Mouse (Mus musculus): ENCODE measurements around the gene Slpi. TPM values are rescaled to one million over a fixed set of nuclear protein-coding genes. Genes with fewer than 3 reads are reported as not detected.
A peak's percentile ranks its signal among the peaks of the same experiment; 100 is the strongest.

Slpi gene
- polyA plus RNA-seq, 2 experiments from 2014 or later: 3.4 to 4.2 TPM

GRCm38 (mm10) chr2:164419489-164419888 lies 30.6 kb upstream of the Slpi start:
- ATAC-seq: no peak

GRCm38 (mm10) chr2:164418308-164418875 lies 29.5 kb upstream of the Slpi start:
- ATAC-seq: no peak

- peak; percentile 10 for ATAC-seq
Measured at GRCm38 (mm10) chr2:164417198-164417597, 28.3 kb upstream of the Slpi start.

GRCm38 (mm10) chr2:164414581-164414980 lies 25.7 kb upstream of the Slpi start:
- no peak for ATAC-seq

GRCm38 (mm10) chr2:164414167-164414566 lies 25.3 kb upstream of the Slpi start:
- no peak for ATAC-seq

- no peak for ATAC-seq
Measured at GRCm38 (mm10) chr2:164407708-164408107, 18.8 kb upstream of the Slpi start.

GRCm38 (mm10) chr2:164405519-164405918 lies 16.6 kb upstream of the Slpi start:
- no peak for ATAC-seq

DNA sequence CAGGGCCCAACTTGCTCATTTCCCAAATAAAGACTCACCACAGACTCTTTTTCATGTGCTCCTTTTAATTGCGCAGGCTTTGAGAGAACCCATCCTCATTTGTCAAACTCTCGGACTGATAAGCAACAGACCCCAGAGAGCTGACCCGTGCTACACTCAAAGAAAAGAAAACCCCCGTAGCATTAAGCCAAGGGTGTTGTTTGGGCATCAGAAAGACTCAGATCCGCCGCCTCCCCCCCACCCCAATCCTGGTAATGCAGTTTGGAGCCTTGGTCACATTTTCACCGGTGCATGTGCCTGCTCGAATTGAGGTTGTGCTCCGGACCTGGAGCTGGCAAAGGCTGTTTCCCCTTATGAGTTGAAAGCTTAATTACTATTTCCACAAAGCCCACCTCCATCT lies 16.2 kb upstream of the Slpi start, which contains the start of gene Matn4:
Gene Matn4, minus strand, starts transcription at position 101 of the 400 bp plus-strand sequence.
- ATAC-seq: no peak

DNA sequence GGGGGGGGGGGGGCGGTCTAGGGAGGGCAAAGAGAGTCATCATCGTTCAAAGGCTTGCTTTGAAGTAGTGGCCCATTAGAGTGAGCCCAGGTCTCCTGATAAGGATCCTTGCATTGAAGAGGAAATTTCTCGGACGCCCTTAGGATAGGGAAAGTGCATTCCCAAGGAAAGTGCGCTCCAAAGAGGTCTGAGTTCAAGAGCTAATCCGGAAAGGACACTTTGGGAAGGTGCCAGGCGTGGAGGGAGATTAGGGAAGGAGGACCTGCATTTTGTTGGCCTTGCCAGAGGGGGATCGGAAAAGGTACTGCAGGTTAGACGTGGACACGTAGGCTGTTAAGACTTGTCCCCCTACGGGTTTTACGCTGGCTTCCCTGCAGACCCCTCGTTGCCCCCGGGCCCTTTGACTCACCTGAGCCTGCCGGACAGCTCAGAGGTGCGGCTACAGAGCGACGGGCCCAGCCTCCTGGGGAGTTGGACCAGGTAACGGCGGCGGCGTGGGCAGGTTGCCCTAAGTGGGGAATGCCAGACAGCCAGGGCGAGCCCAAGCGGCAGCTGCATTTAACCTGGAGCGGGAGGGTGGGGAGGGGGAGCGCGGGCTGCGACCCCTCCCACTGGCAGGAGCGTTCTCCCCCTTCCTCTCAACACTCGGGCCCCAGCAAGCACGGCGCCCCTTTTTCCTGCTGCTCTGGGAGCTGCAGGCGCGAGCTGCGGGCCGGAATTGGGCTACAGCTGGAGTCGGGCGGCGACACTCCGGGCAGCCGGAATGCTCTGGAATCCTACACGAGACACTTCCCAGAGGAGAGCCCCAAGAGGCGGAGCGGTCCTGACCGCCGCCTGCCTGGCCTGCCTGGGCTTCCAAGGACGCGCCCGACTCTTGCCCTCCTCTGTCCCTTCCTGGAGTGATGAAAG lies 15.4 kb upstream of the Slpi start:
- ATAC-seq: no peak

DNA sequence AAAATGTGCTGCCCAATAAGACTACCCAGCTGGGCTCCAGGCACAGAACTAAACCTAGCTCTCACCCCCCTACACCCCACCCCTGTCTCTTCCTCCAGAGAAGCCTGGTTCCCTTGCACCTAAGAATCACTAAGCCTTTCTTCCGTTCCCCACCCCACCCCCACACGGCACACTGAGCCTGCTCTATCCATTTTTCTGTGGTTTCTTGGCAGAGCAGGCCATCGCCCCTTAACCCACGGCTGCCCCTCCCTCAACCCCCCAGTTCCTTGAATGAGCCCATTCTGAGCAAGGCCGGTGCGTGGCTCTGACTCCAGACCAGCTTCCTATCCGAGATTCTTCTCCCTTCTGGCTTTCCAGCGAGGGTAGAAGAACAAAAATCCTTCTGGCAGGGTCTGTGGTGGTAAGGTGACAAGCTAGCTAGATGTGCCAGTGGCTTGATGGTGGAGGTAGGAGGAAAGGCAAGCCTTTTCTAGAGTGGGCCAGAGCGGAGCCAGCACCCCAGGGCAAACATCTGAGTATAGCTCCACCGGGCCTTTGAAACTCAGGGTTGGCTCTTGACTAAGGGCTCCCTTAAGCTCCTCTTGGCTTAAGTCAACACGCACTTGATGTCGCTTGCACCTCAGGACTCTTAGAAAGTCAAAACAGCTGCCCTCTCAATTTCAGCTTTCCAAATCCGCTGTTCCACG lies 14.6 kb upstream of the Slpi start:
- ATAC-seq: no peak

DNA sequence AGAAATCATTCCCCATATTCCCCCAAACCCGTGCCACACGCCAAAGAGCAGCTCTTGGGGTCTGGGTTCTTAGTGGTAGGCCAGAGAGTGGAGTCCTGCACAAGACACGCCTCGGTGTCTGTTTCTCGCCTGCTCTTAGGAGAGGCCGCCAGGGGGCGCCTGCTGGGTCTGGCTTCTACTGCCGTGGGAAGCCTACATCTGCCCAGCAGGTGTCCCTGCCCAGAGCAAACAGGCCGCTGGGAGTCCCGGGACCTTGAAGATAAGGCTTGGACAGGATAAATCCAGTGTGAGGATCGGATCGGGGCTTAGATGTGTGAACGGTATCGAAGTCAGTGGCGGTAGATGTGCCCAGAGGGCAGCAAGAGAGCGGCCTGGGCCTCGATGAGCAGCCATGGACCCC lies 14.0 kb upstream of the Slpi start, which contains the start of gene Rbpjl:
Gene Rbpjl, plus strand, starts transcription at position 236 of the 400 bp plus-strand sequence.
- ATAC-seq: no peak

DNA sequence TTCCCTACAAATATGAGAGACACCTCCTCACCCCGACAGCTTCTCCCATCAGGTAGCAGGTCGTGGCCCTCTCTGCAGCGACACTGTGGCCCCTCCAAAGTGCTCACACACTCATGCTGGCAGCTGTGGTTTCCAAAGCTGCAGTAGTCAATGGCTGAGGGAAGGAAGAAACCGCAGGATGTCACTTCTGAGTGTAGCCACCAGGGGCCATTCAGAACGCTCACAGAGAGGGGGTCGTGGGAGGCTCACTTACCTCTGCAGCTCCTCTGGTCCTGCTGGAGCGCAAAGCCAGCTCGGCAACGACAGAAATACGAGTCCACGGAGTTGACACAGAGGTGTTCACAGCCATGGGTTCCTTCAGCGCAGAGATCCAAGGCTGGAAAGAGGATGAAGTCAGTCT lies 8.0 kb upstream of the Slpi start:
- ATAC-seq: no peak

GRCm38 (mm10) chr2:164396076-164396475 lies 7.2 kb upstream of the Slpi start:
- ATAC-seq: no peak

GRCm38 (mm10) chr2:164393126-164393525 lies 4.2 kb upstream of the Slpi start:
- ATAC-seq: no peak

DNA sequence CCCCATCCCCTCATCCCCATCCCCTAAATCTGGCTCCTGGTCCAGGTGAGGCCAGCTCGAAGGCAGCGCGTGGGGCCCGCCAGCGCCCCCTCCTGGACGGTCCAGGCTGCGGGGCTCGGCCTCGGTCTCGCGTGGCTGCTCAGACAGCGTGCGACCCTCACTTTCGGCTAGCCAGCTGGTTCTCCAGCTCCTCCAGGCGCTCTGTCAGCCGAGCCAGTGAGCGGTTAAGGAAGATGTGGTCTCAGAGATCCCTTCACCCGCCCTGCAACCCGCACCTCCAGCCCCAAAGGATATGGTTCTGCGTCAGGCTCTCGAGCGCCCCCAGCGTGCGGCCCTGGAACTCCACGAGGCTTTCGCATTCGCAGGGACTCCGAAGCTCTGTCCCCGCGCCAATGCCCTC lies 604 bp upstream of the Slpi start:
- peak; percentile 81 for ATAC-seq

DNA sequence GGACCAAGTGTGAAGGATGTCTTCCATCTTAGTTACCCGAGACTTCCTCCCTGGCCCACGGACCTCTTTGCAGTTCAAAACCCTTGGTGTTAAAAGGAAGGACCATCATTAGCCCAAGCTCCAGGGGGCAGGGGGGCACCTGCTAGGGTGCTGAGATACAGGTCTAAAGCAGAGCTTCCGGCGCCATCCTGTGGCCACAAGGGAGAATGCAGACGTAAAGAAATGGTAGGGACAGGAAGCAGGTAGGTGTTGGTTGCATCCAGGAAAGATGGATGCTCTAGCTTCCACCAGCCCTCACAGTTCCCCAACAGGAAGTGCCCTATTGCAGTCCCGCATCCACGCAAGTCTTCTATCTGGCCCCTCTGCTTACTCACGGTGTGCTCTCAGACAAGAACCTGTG lies 1.9 kb downstream of the Slpi start:
- ATAC-seq: peak; percentile 45

DNA sequence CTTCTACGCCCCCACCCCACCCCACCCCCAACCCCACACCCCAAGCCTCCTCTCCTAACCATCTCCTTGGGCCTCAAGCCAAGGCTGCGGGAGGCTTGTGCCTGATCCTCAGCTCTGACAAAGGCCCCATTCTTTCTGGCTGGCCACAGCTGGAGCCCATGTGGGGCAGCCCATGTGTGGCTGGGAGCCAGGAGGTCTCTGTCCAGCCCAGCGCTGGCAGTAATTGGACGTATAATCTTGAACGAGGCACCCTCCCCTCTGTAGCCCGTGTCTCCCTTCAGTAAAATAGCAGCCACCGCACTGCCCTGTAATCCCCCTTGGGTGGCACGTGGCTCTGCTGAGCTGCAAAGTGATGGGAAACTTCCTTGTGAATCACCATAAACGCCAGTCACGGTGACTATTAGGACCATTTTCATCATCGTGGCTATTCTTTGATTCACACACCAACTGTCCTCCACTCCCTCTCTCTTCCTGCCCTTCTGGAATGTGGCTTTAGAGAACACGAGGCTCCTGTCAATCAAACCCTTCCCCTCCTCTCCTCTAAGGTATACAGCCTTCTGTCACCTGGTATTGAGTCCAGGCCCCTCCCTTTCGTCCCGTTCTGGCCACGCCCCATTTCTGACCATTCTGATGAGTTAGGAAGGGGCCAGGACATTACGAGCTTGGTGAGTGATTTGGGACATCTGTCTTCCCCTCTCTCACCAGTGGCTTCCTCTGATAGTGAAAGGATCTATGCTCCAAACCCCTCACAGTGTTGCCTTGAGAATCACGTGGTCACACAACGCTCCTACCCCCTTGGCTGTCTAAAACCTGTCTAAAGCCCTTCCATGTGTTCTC lies 2.8 kb downstream of the Slpi start:
- ATAC-seq: no peak

DNA sequence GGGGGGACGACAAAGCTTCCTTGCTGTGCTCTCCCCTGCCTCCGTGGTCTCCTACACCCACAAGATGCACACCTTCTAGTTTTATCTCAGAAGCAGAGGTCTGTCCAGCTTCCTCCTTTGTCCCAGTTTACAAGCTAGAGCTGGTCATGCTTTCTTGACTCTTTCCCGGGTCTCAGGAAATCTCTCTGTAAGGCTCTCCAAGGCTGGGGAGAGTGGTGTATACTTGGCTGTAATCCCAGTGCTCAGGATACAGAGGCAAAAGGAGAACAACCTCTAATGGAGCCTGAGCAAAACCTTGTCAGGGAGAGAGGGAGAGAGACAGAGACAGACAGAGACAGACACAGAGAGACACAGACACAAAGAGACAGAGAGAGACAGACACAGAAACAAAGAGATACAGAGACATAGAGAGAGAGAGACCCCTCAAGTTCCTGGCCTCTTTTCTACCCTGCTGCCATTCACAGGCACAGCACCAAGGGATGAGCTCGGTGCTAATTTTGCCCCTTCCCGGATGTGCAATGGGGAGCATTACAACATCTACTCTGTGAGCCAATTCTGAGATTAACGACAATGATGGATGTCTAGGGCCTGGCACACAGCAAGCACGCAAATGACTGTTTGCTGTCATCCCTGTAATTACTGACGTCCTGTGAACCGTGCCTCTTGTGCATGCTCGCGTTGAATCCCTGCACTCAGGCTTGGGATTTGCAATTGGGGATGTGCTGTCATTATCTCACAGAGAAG lies 5.1 kb downstream of the Slpi start:
- no peak for ATAC-seq

DNA sequence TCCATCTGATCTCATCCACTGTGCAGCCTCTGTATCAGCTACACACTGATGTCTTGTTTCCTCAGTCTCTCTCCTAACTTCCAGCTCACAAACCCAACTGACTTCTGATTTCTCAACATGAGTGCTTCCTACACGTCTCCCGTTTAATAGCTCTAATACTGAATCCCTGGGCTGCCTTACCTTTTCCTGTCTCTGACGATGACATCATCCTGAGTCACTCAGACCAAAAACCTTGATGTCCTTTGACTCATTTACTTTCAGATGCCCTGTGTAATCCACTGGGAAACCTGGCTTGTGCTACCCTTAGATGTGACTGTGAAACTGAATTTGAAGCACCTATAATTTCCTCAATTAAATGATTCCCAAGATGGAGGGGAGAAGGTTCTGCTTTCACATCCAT lies 5.9 kb downstream of the Slpi start:
- no peak for ATAC-seq

DNA sequence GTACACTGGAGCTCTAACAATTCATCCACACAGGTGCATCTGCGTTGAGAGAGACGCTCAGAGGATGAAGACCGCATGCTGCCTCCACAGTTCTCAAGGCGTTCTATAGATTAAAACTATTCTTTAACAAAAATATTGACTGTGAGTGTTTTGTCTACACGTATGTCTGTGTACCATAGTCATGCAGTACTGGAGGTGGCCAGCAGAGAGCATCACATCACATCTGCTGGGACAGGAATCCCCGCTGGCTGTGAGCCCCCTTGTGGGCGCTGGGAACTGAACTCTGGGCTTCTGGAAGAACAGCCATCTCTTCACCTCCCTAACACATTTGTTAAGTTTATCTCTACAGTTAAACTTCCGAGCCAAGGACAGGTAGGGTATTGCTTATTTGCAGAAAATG lies 7.2 kb downstream of the Slpi start:
- ATAC-seq: no peak

DNA sequence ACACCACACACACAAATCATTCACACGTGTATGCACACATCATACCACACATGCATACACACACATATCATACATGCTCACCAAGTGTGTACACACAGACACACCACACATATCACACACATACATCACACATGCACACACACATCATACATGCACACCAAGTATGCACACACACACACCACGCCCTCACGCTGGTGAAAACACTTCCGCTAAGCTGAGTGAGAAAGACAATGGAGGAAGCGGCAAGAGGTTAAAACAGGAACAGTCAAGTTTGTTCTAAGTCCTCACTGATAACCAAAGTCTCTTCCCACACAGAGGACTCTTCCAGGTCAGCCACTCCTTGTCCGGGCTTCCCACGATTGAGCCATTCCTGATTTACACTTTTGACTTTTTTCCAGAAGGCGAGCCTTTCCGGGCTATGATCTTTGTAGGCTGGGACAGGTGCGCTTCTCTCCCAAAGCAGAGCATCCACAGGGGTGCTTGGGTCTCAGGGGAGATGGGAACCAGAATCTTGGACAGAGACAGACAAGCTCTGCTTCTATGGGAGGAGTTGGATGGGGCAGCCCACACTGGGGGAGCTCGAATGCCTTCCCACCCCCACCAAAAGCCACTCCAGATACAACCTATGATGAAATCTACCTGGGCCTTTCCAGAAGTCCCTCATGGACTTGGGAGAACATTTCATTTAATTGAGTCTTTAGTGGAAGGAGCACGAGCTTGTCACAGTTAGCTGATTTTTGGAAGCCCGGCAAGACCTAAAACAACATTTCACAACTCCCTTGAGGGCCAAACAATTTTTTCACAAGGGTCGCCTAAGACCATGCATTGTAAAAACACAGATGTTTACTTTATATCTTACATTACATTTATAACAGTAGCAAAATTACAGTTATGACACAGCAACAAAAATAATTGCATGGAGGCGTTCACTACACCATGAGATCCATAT lies 11.1 kb downstream of the Slpi start:
- no peak for ATAC-seq
